Mouse (Mus musculus) limb, embryonic 15.5 days (tissue): ENCODE measurements around the gene Ppfibp1. TPM values are rescaled to one million over a fixed set of nuclear protein-coding genes. Genes with fewer than 3 reads are reported as not detected.

Source experiments
- ATAC-seq: fragments of 200-750 bp; cut with Nextera tagmentation; 2 replicates; pipeline ENCODE4 v1.8.0; 2017; ENCODE audit warnings: low read depth, moderate TSS enrichment; ENCODE audit not compliant: insufficient number of reproducible peaks, low FRiP score, low TSS enrichment
- H3K27ac ChIP-seq: fragments of 300-500 bp; sonication (generic); 2 replicates; pipeline ENCODE4 v1.5.1; 2015; ENCODE audit warnings: moderate library complexity, mild to moderate bottlenecking, inconsistent platforms
- H3K27me3 ChIP-seq: fragments of 300-500 bp; sonication (generic); 2 replicates; pipeline ENCODE4 v1.6.1; 2015; ENCODE audit warnings: inconsistent platforms
- H3K36me3 ChIP-seq: fragments of 300-500 bp; sonication (generic); 2 replicates; pipeline ENCODE4 v1.6.1; 2015; ENCODE audit warnings: inconsistent platforms
- H3K4me1 ChIP-seq: fragments of 300-500 bp; sonication (generic); 2 replicates; pipeline ENCODE4 v1.6.1; 2015; ENCODE audit warnings: inconsistent platforms
- H3K4me2 ChIP-seq: fragments of 300-500 bp; sonication (generic); 2 replicates; pipeline ENCODE4 v1.6.1; 2015; ENCODE audit warnings: mild to moderate bottlenecking, inconsistent platforms
- H3K4me3 ChIP-seq: fragments of 300-500 bp; sonication (generic); 2 replicates; pipeline ENCODE4 v1.5.1; 2015; ENCODE audit warnings: mild to moderate bottlenecking, inconsistent platforms
- H3K9ac ChIP-seq: fragments of 300-500 bp; sonication (generic); 2 replicates; pipeline ENCODE4 v1.6.1; 2015; ENCODE audit warnings: inconsistent platforms
- H3K9me3 ChIP-seq: fragments of 300-500 bp; sonication (generic); 2 replicates; pipeline ENCODE4 v1.6.1; 2016; ENCODE audit warnings: inconsistent platforms
- WGBS: fragments of 180-500 bp; shearing (Covaris S2); methylation state at CpG from one replicate; pipeline ENCODE4 v1.1.7; 2015; 5-methylcytosine and 5-hydroxymethylcytosine counted together
- polyA plus RNA-seq: library from polyadenylated mRNA; unstranded; fragments of >200 nt; fragmentation: Nextera tagmentation; extraction: Ambion mirVana; gene quantifications from 2 replicates; pipeline ENCODE4 v1.2.1, GENCODE M21; 2015

Gene Ppfibp1
- polyA plus RNA-seq, 1 experiment from 2014 or later: 63.5 TPM

GRCm38 (mm10) chr6:147059326-147059725, 171.0 kb downstream of the Ppfibp1 start:
- H3K27ac ChIP-seq: no peak overlapping the region
- no peaks in the 10 kb centered on the region for H3K9me3 ChIP-seq
- H3K4me3 ChIP-seq: no peak overlapping the region
- ATAC-seq: no peak
- peaks cover 9% of the 10 kb centered on the region; the same call in 1 of the 2 replicates for H3K4me1 ChIP-seq
- H3K36me3 ChIP-seq: peaks cover 53% of the 10 kb centered on the region
- no peak overlapping the region for H3K4me2 ChIP-seq
- no peak overlapping the region for H3K9ac ChIP-seq
- no peaks in the 10 kb centered on the region for H3K27me3 ChIP-seq
- 68% methylated on average over 7 of the region's 7 CpGs for WGBS

DNA sequence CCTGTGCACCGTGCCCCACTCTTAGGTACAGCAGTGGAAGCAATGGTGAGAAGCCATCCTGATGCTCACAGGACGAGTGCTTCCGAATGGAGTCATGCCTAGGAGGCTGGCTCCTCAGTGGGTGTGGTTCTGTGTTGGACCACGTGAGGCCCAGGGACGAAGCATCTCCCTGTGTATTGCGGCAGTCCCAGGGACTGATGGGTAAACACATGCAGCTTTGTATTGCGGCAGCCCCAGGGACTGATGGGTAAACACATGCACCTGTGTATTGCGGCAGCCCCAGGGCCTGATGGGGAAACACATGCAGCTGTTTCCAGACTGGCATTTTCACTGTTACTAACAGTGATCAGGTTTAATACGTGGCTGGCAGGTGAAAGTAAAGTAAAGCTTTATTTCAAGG, 173.3 kb downstream of the Ppfibp1 start:
- no peaks in the 10 kb centered on the region for H3K27me3 ChIP-seq
- no peak overlapping the region for H3K4me2 ChIP-seq
- no peak overlapping the region for H3K9ac ChIP-seq
- H3K4me3 ChIP-seq: no peak overlapping the region
- H3K4me1 ChIP-seq: peaks cover 12% of the 10 kb centered on the region; the same call in 1 of the 2 replicates
- peaks cover 39% of the 10 kb centered on the region for H3K36me3 ChIP-seq
- 62% methylated on average over 9 of the region's 9 CpGs for WGBS
- no peak for ATAC-seq
- no peaks in the 10 kb centered on the region for H3K9me3 ChIP-seq
- H3K27ac ChIP-seq: no peak overlapping the region

GRCm38 (mm10) chr6:147062034-147062433, 173.7 kb downstream of the Ppfibp1 start:
- Histone ChIP-seq H3K36me3 (peaks cover 41% of the 10 kb centered on the region), H3K9ac (no peak overlapping the region), H3K27ac (no peak overlapping the region), H3K4me3 (no peak overlapping the region), H3K9me3 (no peaks in the 10 kb centered on the region), H3K4me1 (peaks cover 12% of the 10 kb centered on the region; the same call in 1 of the 2 replicates), H3K4me2 (no peak overlapping the region), H3K27me3 (no peaks in the 10 kb centered on the region)
- no peak for ATAC-seq
- 38% methylated on average over 7 of the region's 7 CpGs for WGBS

DNA sequence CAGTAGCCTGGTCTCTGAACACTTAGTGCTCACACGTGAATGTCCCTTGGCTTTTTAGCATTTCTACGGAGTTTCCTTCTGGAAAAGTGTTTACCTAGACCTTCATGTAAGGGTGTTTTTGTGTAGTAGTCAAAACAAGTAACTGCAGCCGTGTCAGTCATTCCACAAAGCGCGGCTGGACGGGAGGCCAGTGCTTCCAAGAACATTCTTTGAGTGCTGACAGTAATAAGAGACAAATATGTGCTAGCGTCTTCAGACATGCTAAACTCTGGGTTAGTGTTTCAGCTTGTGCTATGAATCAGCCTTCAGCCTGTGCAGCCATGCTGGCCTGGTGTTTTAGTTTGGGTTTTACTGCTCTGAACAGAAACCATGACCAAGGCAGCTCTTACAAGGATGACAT, 174.4 kb downstream of the Ppfibp1 start:
- peaks cover 12% of the 10 kb centered on the region; the same call in 1 of the 2 replicates for H3K4me1 ChIP-seq
- 62% methylated on average over 7 of the region's 7 CpGs for WGBS
- no peak overlapping the region for H3K4me2 ChIP-seq
- no peak overlapping the region for H3K27ac ChIP-seq
- peaks cover 48% of the 10 kb centered on the region for H3K36me3 ChIP-seq
- H3K4me3 ChIP-seq: no peak overlapping the region
- no peak overlapping the region for H3K9ac ChIP-seq
- H3K9me3 ChIP-seq: no peaks in the 10 kb centered on the region
- no peaks in the 10 kb centered on the region for H3K27me3 ChIP-seq
- no peak for ATAC-seq

DNA sequence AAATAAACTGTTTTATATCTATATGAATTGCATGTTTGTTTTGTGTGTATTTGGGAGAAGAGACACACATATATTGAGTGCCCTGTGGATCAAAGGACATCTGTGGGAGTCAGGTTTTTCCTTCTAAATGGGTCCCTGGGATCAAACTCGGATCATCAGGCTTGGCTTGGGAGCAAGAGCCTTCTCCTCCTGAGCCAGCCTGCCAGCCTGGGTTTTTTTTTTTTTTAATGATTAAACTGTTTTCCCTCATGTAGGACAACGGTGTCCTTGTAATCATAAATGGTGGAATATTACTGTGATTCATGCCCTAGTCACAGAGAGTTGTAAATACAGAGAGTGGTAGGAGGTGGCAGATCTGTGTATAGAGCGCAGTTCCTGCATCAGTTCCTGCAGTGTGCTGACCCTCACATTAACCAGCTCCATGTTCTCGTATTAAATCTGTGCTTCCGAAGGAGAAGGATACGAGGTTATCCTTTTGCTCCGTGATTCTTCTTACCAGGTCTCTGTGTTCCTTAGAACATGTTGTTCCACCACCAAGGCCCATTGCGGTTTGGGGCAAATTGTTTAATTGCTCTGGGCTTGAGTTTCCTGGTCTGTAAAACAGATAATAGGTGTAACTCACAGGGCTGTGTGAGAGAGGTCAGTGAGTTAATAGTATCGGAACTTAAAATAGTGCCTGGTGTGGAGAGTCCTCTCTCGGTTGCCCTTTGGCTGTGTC, 176.1 kb downstream of the Ppfibp1 start:
- H3K4me1 ChIP-seq: peaks cover 12% of the 10 kb centered on the region; the same call in 1 of the 2 replicates
- WGBS: 79% methylated on average over 10 of the region's 10 CpGs
- no peak for ATAC-seq
- no peaks in the 10 kb centered on the region for H3K9me3 ChIP-seq
- no peak overlapping the region for H3K27ac ChIP-seq
- H3K4me3 ChIP-seq: no peak overlapping the region
- H3K9ac ChIP-seq: no peak overlapping the region
- peaks cover 41% of the 10 kb centered on the region for H3K36me3 ChIP-seq
- no peaks in the 10 kb centered on the region for H3K27me3 ChIP-seq
- H3K4me2 ChIP-seq: no peak overlapping the region

DNA sequence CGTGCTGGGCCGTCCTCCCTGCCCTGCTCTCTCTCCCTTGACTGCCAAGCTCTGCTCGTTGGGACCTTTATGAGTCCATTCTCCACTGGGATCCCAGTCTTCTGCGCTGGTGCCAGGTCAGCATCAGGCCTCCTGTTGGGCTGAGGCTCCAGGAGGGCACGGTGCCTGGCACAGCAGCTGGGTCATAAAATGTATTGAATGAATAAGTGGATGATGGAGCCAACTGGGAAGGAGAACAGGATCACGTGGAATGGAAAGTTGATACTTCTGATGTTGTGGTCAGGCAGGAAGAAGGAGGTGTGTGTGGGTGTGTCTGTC, 176.6 kb downstream of the Ppfibp1 start:
- 62% methylated on average over 6 of the region's 6 CpGs for WGBS
- peaks cover 40% of the 10 kb centered on the region for H3K36me3 ChIP-seq
- H3K9me3 ChIP-seq: no peaks in the 10 kb centered on the region

DNA sequence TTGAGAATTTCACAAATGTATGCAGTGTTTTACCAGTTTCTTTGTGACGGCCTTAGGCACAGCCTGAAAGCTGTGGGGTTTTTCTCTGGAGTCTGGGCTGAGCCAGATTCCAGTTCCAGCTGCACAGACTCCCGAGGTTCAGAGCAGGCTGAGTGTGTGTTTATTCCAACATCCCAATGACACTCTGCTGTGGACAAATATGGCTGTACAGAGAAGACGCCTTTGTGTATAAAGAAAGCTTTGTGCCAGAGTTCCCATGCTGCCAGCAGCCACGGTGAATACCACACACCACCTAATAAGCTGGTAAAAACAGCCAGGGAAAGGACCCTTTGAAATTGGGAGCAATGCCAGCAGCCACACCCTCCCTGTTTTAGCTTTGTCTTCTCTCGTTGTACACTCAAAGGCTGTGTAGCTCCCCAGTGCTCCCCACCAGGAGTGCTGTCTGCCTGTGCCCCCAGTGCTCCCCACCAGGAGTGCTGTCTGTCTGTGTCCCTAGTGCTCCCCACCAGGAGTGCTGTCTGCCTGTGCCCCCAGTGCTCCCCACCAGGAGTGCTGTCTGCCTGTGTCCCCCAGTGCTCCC, 187.6 kb downstream of the Ppfibp1 start:
- no peak overlapping the region for H3K27ac ChIP-seq
- H3K9ac ChIP-seq: no peak overlapping the region
- no peaks in the 10 kb centered on the region for H3K9me3 ChIP-seq
- H3K4me2 ChIP-seq: no peak overlapping the region
- peaks cover 23% of the 10 kb centered on the region for H3K36me3 ChIP-seq
- no peaks in the 10 kb centered on the region for H3K27me3 ChIP-seq
- H3K4me1 ChIP-seq: no peaks in the 10 kb centered on the region
- ATAC-seq: no peak
- no peak overlapping the region for H3K4me3 ChIP-seq
- 38% methylated on average over 5 of the region's 5 CpGs for WGBS

More for the DNA sequence above, 176.6 kb downstream of the Ppfibp1 start:
- Histone ChIP-seq H3K4me1 (peaks cover 12% of the 10 kb centered on the region; the same call in 1 of the 2 replicates), H3K4me3 (no peak overlapping the region), H3K27me3 (no peaks in the 10 kb centered on the region), H3K9ac (no peak overlapping the region), H3K4me2 (no peak overlapping the region), H3K27ac (no peak overlapping the region)
- ATAC-seq: no peak

- H3K27ac ChIP-seq: no peak overlapping the region
- H3K9me3 ChIP-seq: no peaks in the 10 kb centered on the region
- peaks cover 13% of the 10 kb centered on the region for H3K36me3 ChIP-seq
- WGBS: 84% methylated on average over 8 of the region's 8 CpGs
- no peak overlapping the region for H3K4me2 ChIP-seq
- no peak for ATAC-seq
- no peak overlapping the region for H3K9ac ChIP-seq
- no peaks in the 10 kb centered on the region for H3K27me3 ChIP-seq
- no peak overlapping the region for H3K4me3 ChIP-seq
- H3K4me1 ChIP-seq: no peaks in the 10 kb centered on the region
These were observed 188.6 kb downstream of the Ppfibp1 start for GRCm38 (mm10) chr6:147076878-147077277.

- no peaks in the 10 kb centered on the region for H3K27me3 ChIP-seq
- no peak for ATAC-seq
- WGBS: 94% methylated on average over 10 of the region's 10 CpGs
- H3K4me1 ChIP-seq: no peaks in the 10 kb centered on the region
- H3K4me2 ChIP-seq: no peak overlapping the region
- H3K27ac ChIP-seq: no peak overlapping the region
- H3K36me3 ChIP-seq: no peaks in the 10 kb centered on the region; the same call in 1 of the 2 replicates
- no peaks in the 10 kb centered on the region for H3K9me3 ChIP-seq
- H3K9ac ChIP-seq: no peak overlapping the region
- no peak overlapping the region for H3K4me3 ChIP-seq
These were observed 191.6 kb downstream of the Ppfibp1 start for GRCm38 (mm10) chr6:147079919-147080318.

Other genes starting within 250 kb of the Ppfibp1 start
- gene Med21, start 245.9 kb upstream of the Ppfibp1 start, polyA plus RNA-seq: 132 and 142 TPM in 2 replicates
- gene Tm7sf3, start 245.7 kb upstream of the Ppfibp1 start, polyA plus RNA-seq: 48.2 and 52.1 TPM in 2 replicates
- gene Stk38l, start 163.5 kb upstream of the Ppfibp1 start, polyA plus RNA-seq: 17.3 and 17.4 TPM in 2 replicates
- 7.9 and 8.5 TPM in 2 replicates for gene Arntl2, start 92.4 kb upstream of the Ppfibp1 start, polyA plus RNA-seq
- gene Smco2, start 38.4 kb upstream of the Ppfibp1 start, polyA plus RNA-seq: not detected in 2 replicates
- gene 1700034J05Rik, start 65.9 kb downstream of the Ppfibp1 start, polyA plus RNA-seq: 0.13 and 0.16 TPM in 2 replicates
- 0.98 and 1.2 TPM in 2 replicates for gene Rep15, start 144.1 kb downstream of the Ppfibp1 start, polyA plus RNA-seq
- gene Mrps35, start 154.3 kb downstream of the Ppfibp1 start, polyA plus RNA-seq: 78.9 and 90.0 TPM in 2 replicates
- 0.77 and 0.82 TPM in 2 replicates for gene Mansc4, start 198.5 kb downstream of the Ppfibp1 start, polyA plus RNA-seq
- gene Klhl42, start 202.9 kb downstream of the Ppfibp1 start, polyA plus RNA-seq: 7.6 and 8.3 TPM in 2 replicates